Mouse (Mus musculus): Measurements from ENCODE around the gene Wdr81. TPM values are rescaled to one million over a fixed set of nuclear protein-coding genes. Genes with fewer than 3 reads are reported as not detected.

Wdr81 gene
- polyA plus RNA-seq, 1 experiment: 4.9 TPM

GRCm38 (mm10) chr11:75443711-75444110, 10.8 kb downstream of the Wdr81 start:
- Histone ChIP-seq H3K27ac (ENCODE audit: insufficient read depth, low read length) (no peak overlapping the region), H3K9ac (ENCODE audit: low read depth, poor library complexity, severe bottlenecking) (no peak overlapping the region), H3K4me1 (ENCODE audit: control insufficient read depth, insufficient read depth, low read length) (peaks cover 2% of the 10 kb centered on the region), H3K4me3 (ENCODE audit: low read depth, low read length) (no peak overlapping the region), H3K36me3 (ENCODE audit: control insufficient read depth, insufficient read depth, low read length, poor library complexity, severe bottlenecking) (no peaks in the 10 kb centered on the region), H3K27me3 (ENCODE audit: control insufficient read depth, insufficient read depth, low read length, poor library complexity, severe bottlenecking) (no peaks in the 10 kb centered on the region), H3K9me3 (replicated peaks; ENCODE audit: control insufficient read depth, insufficient read depth, low read length, poor library complexity, severe bottlenecking) (no peaks in the 10 kb centered on the region)
- TF ChIP-seq CTCF (IDR thresholded peaks at IDR 0.05; ENCODE audit: low read depth, low read length) (no peak), POLR2A (IDR thresholded peaks at IDR 0.05; ENCODE audit: insufficient read depth, low read length) (no peak), EP300 (IDR thresholded peaks at IDR 0.05; ENCODE audit: insufficient read depth, low read depth, low read length) (no peak)

- Histone ChIP-seq H3K36me3 (ENCODE audit: control insufficient read depth, insufficient read depth, low read length, poor library complexity, severe bottlenecking) (no peaks in the 10 kb centered on the region), H3K4me1 (ENCODE audit: control insufficient read depth, insufficient read depth, low read length) (peaks cover 2% of the 10 kb centered on the region), H3K4me3 (ENCODE audit: low read depth, low read length) (no peak overlapping the region), H3K9ac (ENCODE audit: low read depth, poor library complexity, severe bottlenecking) (no peak overlapping the region), H3K27me3 (ENCODE audit: control insufficient read depth, insufficient read depth, low read length, poor library complexity, severe bottlenecking) (no peaks in the 10 kb centered on the region), H3K27ac (ENCODE audit: insufficient read depth, low read length) (no peak overlapping the region), H3K9me3 (replicated peaks; ENCODE audit: control insufficient read depth, insufficient read depth, low read length, poor library complexity, severe bottlenecking) (no peaks in the 10 kb centered on the region)
- no peak for TF ChIP-seq POLR2A (IDR thresholded peaks at IDR 0.05; ENCODE audit: insufficient read depth, low read length)
- no peak for TF ChIP-seq CTCF (IDR thresholded peaks at IDR 0.05; ENCODE audit: low read depth, low read length)
- TF ChIP-seq EP300 (IDR thresholded peaks at IDR 0.05; ENCODE audit: insufficient read depth, low read depth, low read length): no peak
Observed at GRCm38 (mm10) chr11:75441601-75442000, 12.9 kb downstream of the Wdr81 start.

- H3K36me3 ChIP-seq (ENCODE audit: control insufficient read depth, insufficient read depth, low read length, poor library complexity, severe bottlenecking): no peaks in the 10 kb centered on the region
Observed at GRCm38 (mm10) chr11:75441034-75441433, 13.5 kb downstream of the Wdr81 start.

GRCm38 (mm10) chr11:75439951-75440350, 14.6 kb downstream of the Wdr81 start:
- H3K9ac ChIP-seq (ENCODE audit: low read depth, poor library complexity, severe bottlenecking): no peak overlapping the region
- no peaks in the 10 kb centered on the region for H3K9me3 ChIP-seq (replicated peaks; ENCODE audit: control insufficient read depth, insufficient read depth, low read length, poor library complexity, severe bottlenecking)
- TF ChIP-seq CTCF (IDR thresholded peaks at IDR 0.05; ENCODE audit: low read depth, low read length): no peak
- no peak for TF ChIP-seq POLR2A (IDR thresholded peaks at IDR 0.05; ENCODE audit: insufficient read depth, low read length)
- TF ChIP-seq EP300 (IDR thresholded peaks at IDR 0.05; ENCODE audit: insufficient read depth, low read depth, low read length): no peak
- no peak overlapping the region for H3K27ac ChIP-seq (ENCODE audit: insufficient read depth, low read length)
- H3K4me3 ChIP-seq (ENCODE audit: low read depth, low read length): no peak overlapping the region
- no peaks in the 10 kb centered on the region for H3K36me3 ChIP-seq (ENCODE audit: control insufficient read depth, insufficient read depth, low read length, poor library complexity, severe bottlenecking)
- H3K27me3 ChIP-seq (ENCODE audit: control insufficient read depth, insufficient read depth, low read length, poor library complexity, severe bottlenecking): no peaks in the 10 kb centered on the region
- peaks cover 2% of the 10 kb centered on the region for H3K4me1 ChIP-seq (ENCODE audit: control insufficient read depth, insufficient read depth, low read length)

More at GRCm38 (mm10) chr11:75441034-75441433, 13.5 kb downstream of the Wdr81 start:
- Histone ChIP-seq H3K4me1 (ENCODE audit: control insufficient read depth, insufficient read depth, low read length) (peaks cover 2% of the 10 kb centered on the region), H3K27me3 (ENCODE audit: control insufficient read depth, insufficient read depth, low read length, poor library complexity, severe bottlenecking) (no peaks in the 10 kb centered on the region), H3K4me3 (ENCODE audit: low read depth, low read length) (no peak overlapping the region), H3K9ac (ENCODE audit: low read depth, poor library complexity, severe bottlenecking) (no peak overlapping the region), H3K27ac (ENCODE audit: insufficient read depth, low read length) (no peak overlapping the region), H3K9me3 (replicated peaks; ENCODE audit: control insufficient read depth, insufficient read depth, low read length, poor library complexity, severe bottlenecking) (no peaks in the 10 kb centered on the region)
- no peak for TF ChIP-seq CTCF (IDR thresholded peaks at IDR 0.05; ENCODE audit: low read depth, low read length)
- no peak for TF ChIP-seq EP300 (IDR thresholded peaks at IDR 0.05; ENCODE audit: insufficient read depth, low read depth, low read length)
- no peak for TF ChIP-seq POLR2A (IDR thresholded peaks at IDR 0.05; ENCODE audit: insufficient read depth, low read length)

GRCm38 (mm10) chr11:75439363-75439762, 15.2 kb downstream of the Wdr81 start, which contains the start of gene Serpinf2:
Gene Serpinf2, minus strand, starts transcription at chr11:75439591.
- Histone ChIP-seq H3K9ac (ENCODE audit: low read depth, poor library complexity, severe bottlenecking) (no peak within 1 kb of the TSS), H3K36me3 (ENCODE audit: control insufficient read depth, insufficient read depth, low read length, poor library complexity, severe bottlenecking) (no peaks in the 10 kb centered on the region), H3K4me3 (ENCODE audit: low read depth, low read length) (no peak within 1 kb of the TSS), H3K9me3 (replicated peaks; ENCODE audit: control insufficient read depth, insufficient read depth, low read length, poor library complexity, severe bottlenecking) (no peaks in the 10 kb centered on the region), H3K27me3 (ENCODE audit: control insufficient read depth, insufficient read depth, low read length, poor library complexity, severe bottlenecking) (no peaks in the 10 kb centered on the region), H3K27ac (ENCODE audit: insufficient read depth, low read length) (no peak within 1 kb of the TSS), H3K4me1 (ENCODE audit: control insufficient read depth, insufficient read depth, low read length) (peaks cover 2% of the 10 kb centered on the region)
- TF ChIP-seq EP300 (IDR thresholded peaks at IDR 0.05; ENCODE audit: insufficient read depth, low read depth, low read length): no peak
- no peak for TF ChIP-seq POLR2A (IDR thresholded peaks at IDR 0.05; ENCODE audit: insufficient read depth, low read length)
- TF ChIP-seq CTCF (IDR thresholded peaks at IDR 0.05; ENCODE audit: low read depth, low read length): no peak

- no peak for TF ChIP-seq CTCF (IDR thresholded peaks at IDR 0.05; ENCODE audit: low read depth, low read length)
- TF ChIP-seq EP300 (IDR thresholded peaks at IDR 0.05; ENCODE audit: insufficient read depth, low read depth, low read length): no peak
- no peak for TF ChIP-seq POLR2A (IDR thresholded peaks at IDR 0.05; ENCODE audit: insufficient read depth, low read length)
- Histone ChIP-seq H3K27ac (ENCODE audit: insufficient read depth, low read length) (no peak overlapping the region), H3K4me1 (ENCODE audit: control insufficient read depth, insufficient read depth, low read length) (peaks cover 1% of the 10 kb centered on the region), H3K9me3 (replicated peaks; ENCODE audit: control insufficient read depth, insufficient read depth, low read length, poor library complexity, severe bottlenecking) (no peaks in the 10 kb centered on the region), H3K27me3 (ENCODE audit: control insufficient read depth, insufficient read depth, low read length, poor library complexity, severe bottlenecking) (no peaks in the 10 kb centered on the region), H3K4me3 (ENCODE audit: low read depth, low read length) (no peak overlapping the region), H3K36me3 (ENCODE audit: control insufficient read depth, insufficient read depth, low read length, poor library complexity, severe bottlenecking) (no peaks in the 10 kb centered on the region), H3K9ac (ENCODE audit: low read depth, poor library complexity, severe bottlenecking) (no peak overlapping the region)
Observed at GRCm38 (mm10) chr11:75438804-75439203, 15.7 kb downstream of the Wdr81 start.
